Mouse (Mus musculus) forebrain, embryonic 16.5 days (tissue): ENCODE data around the gene Ppm1n. TPM values are rescaled to one million over a fixed set of nuclear protein-coding genes. Genes with fewer than 3 reads are reported as not detected.

Experiments
- polyA plus RNA-seq: library from polyadenylated mRNA; unstranded; fragments of >200 nt; fragmentation: Nextera tagmentation; extraction: Ambion mirVana; gene quantifications from 2 replicates; pipeline ENCODE4 v1.2.1, GENCODE M21; 2015

Gene Ppm1n
- polyA plus RNA-seq, 1 experiment from 2014 or later: 0.61 TPM

Other genes with a start within 250 kb of the Ppm1n start
- 0.09 TPM in 1 of 2 replicates, not detected in the other for gene Rsph6a, start 225.4 kb downstream of the Ppm1n start, polyA plus RNA-seq
- 28.1 and 29.7 TPM in 2 replicates for gene Dmwd, start 203.8 kb downstream of the Ppm1n start, polyA plus RNA-seq
- gene Dmpk, start 196.2 kb downstream of the Ppm1n start, polyA plus RNA-seq: 5.6 and 10.1 TPM in 2 replicates
- 1.7 and 2.1 TPM in 2 replicates for gene Six5, start 185.5 kb downstream of the Ppm1n start, polyA plus RNA-seq
- gene Gm4969, start 161.7 kb downstream of the Ppm1n start, polyA plus RNA-seq: 3.9 and 4.9 TPM in 2 replicates
- 25.4 and 28.3 TPM in 2 replicates for gene Fbxo46, start 160.2 kb downstream of the Ppm1n start, polyA plus RNA-seq
- 17.1 and 22.4 TPM in 2 replicates for gene Qpctl, start 130.8 kb downstream of the Ppm1n start, polyA plus RNA-seq
- 116 and 118 TPM in 2 replicates for gene Snrpd2, start 130.3 kb downstream of the Ppm1n start, polyA plus RNA-seq
- gene Gipr, start 113.9 kb downstream of the Ppm1n start, polyA plus RNA-seq: 21.8 and 32.1 TPM in 2 replicates
- gene Eml2, start 103.6 kb downstream of the Ppm1n start, polyA plus RNA-seq: 8.3 and 14.4 TPM in 2 replicates
- 2.5 and 2.7 TPM in 2 replicates for gene Gpr4, start 67.5 kb downstream of the Ppm1n start, polyA plus RNA-seq
- gene Opa3, start 51.7 kb downstream of the Ppm1n start, polyA plus RNA-seq: 43.5 and 43.8 TPM in 2 replicates
- gene Vasp, start 8.2 kb downstream of the Ppm1n start, polyA plus RNA-seq: 38.0 and 40.3 TPM in 2 replicates
- 127 and 128 TPM in 2 replicates for gene Rtn2, start 2.6 kb upstream of the Ppm1n start, polyA plus RNA-seq
- 0.05 and 0.10 TPM in 2 replicates for gene Fosb, start 30.0 kb upstream of the Ppm1n start, polyA plus RNA-seq
- gene Ercc1, start 64.7 kb upstream of the Ppm1n start, polyA plus RNA-seq: 79.3 and 85.9 TPM in 2 replicates
- 23.1 and 26.4 TPM in 2 replicates for gene Cd3eap, start 79.4 kb upstream of the Ppm1n start, polyA plus RNA-seq
- 3.0 and 3.6 TPM in 2 replicates for gene Ppp1r13l, start 79.7 kb upstream of the Ppm1n start, polyA plus RNA-seq
- gene Ercc2, start 101.9 kb upstream of the Ppm1n start, polyA plus RNA-seq: 25.3 and 28.5 TPM in 2 replicates
- gene Klc3, start 124.0 kb upstream of the Ppm1n start, polyA plus RNA-seq: 2.2 and 2.5 TPM in 2 replicates
- 0.22 and 0.66 TPM in 2 replicates for gene Ckm, start 124.7 kb upstream of the Ppm1n start, polyA plus RNA-seq
- gene Mark4, start 178.8 kb upstream of the Ppm1n start, polyA plus RNA-seq: 13.8 and 17.5 TPM in 2 replicates
- gene Exoc3l2, start 183.3 kb upstream of the Ppm1n start, polyA plus RNA-seq: 0.11 and 0.19 TPM in 2 replicates
- gene Bloc1s3, start 228.3 kb upstream of the Ppm1n start, polyA plus RNA-seq: 3.7 and 4.9 TPM in 2 replicates
- gene Trappc6a, start 228.3 kb upstream of the Ppm1n start, polyA plus RNA-seq: 29.4 and 31.2 TPM in 2 replicates
- 0.81 and 0.90 TPM in 2 replicates for gene Nkpd1, start 237.8 kb upstream of the Ppm1n start, polyA plus RNA-seq